Mouse (Mus musculus) heart, embryonic 11.5 days (tissue): ENCODE measurements around the gene Rgs16. TPM values are rescaled to one million over a fixed set of nuclear protein-coding genes. Genes with fewer than 3 reads are reported as not detected.

Source experiments
- ATAC-seq: fragments of 200-750 bp; cut with Nextera tagmentation; replicated peaks from 2 replicates; pipeline ENCODE4 v1.8.0; 2017; ENCODE audit warnings: moderate library complexity; ENCODE audit not compliant: insufficient number of reproducible peaks, low FRiP score, low TSS enrichment
- H3K27ac ChIP-seq: fragments of 300-500 bp; sonication (generic); 2 replicates; pipeline ENCODE4 v1.5.1; 2014; ENCODE audit warnings: mild to moderate bottlenecking, low read depth, low read length
- H3K27me3 ChIP-seq: fragments of 300-500 bp; sonication (generic); 2 replicates; pipeline ENCODE4 v1.6.1; 2014; ENCODE audit warnings: mild to moderate bottlenecking, low read length, mixed read lengths; ENCODE audit not compliant: control insufficient read depth, insufficient read depth
- H3K36me3 ChIP-seq: fragments of 300-500 bp; sonication (generic); 2 replicates; pipeline ENCODE4 v1.6.1; 2014; ENCODE audit warnings: mild to moderate bottlenecking, low read length, moderate library complexity, mixed read lengths; ENCODE audit not compliant: control insufficient read depth, insufficient read depth
- H3K4me1 ChIP-seq: fragments of 300-500 bp; sonication (generic); 2 replicates; pipeline ENCODE4 v1.6.1; 2014; ENCODE audit warnings: low read length; ENCODE audit not compliant: control insufficient read depth, insufficient read depth
- H3K4me2 ChIP-seq: fragments of 300-500 bp; sonication (generic); 2 replicates; pipeline ENCODE4 v1.6.1; 2014; ENCODE audit warnings: mild to moderate bottlenecking, moderate library complexity
- H3K4me3 ChIP-seq: fragments of 300-500 bp; sonication (generic); 2 replicates; pipeline ENCODE4 v1.5.1; 2014; ENCODE audit warnings: low read depth, low read length
- H3K9ac ChIP-seq: fragments of 300-500 bp; sonication (generic); 2 replicates; pipeline ENCODE4 v1.6.1; 2014; ENCODE audit warnings: mild to moderate bottlenecking, low read depth, low read length, moderate library complexity
- H3K9me3 ChIP-seq: fragments of 300-500 bp; sonication (generic); replicated peaks from 2 replicates; pipeline ENCODE4 v1.6.1; 2016; ENCODE audit warnings: low read length; ENCODE audit not compliant: control insufficient read depth
- WGBS: fragments of 180-500 bp; shearing (Covaris S2); extraction: QIAGEN DNeasy Blood & Tissue Kit; methylation state at CpG from one replicate; pipeline ENCODE4 v1.1.7; 2014; ENCODE audit not compliant: insufficient replicate concordance; 5-methylcytosine and 5-hydroxymethylcytosine counted together
- polyA plus RNA-seq: library from polyadenylated mRNA; unstranded; fragments of >200 nt; fragmentation: Nextera tagmentation; extraction: Ambion mirVana; gene quantifications from 2 replicates; pipeline ENCODE4 v1.2.1, GENCODE M21; 2014

The Rgs16 gene
- polyA plus RNA-seq, 1 experiment from 2014 or later, result 1.0 TPM

GRCm38 (mm10) chr1:153741551-153742316 lies 1.6 kb downstream of the Rgs16 start:
- Histone ChIP-seq H3K4me2 (peak overlapping the region; percentile 31), H3K4me3 (no peak overlapping the region), H3K36me3 (no peaks in the 10 kb centered on the region), H3K27ac (no peak overlapping the region), H3K9ac (no peak overlapping the region), H3K27me3 (peaks cover 19% of the 10 kb centered on the region), H3K4me1 (peaks cover 8% of the 10 kb centered on the region; the same call in 1 of the 2 replicates), H3K9me3 (no peaks in the 10 kb centered on the region)
- 65% methylated on average over 18 of the region's 18 CpGs for WGBS
- no peak for ATAC-seq

GRCm38 (mm10) chr1:153742374-153743155 lies 2.4 kb downstream of the Rgs16 start:
- Histone ChIP-seq H3K36me3 (no peaks in the 10 kb centered on the region), H3K4me2 (peak overlapping the region; percentile 31; the same call in 1 of the 2 replicates), H3K4me3 (no peak overlapping the region), H3K4me1 (peaks cover 8% of the 10 kb centered on the region; the same call in 1 of the 2 replicates), H3K27ac (no peak overlapping the region), H3K27me3 (peaks cover 19% of the 10 kb centered on the region), H3K9ac (no peak overlapping the region), H3K9me3 (no peaks in the 10 kb centered on the region)
- ATAC-seq, result no peak
- 44% methylated on average over 11 of the region's 11 CpGs for WGBS

- 79% methylated on average over 14 of the region's 14 CpGs for WGBS
- H3K27me3 ChIP-seq, result peaks cover 2% of the 10 kb centered on the region; the same call in 1 of the 2 replicates
- H3K4me3 ChIP-seq, result no peak overlapping the region
- no peak overlapping the region for H3K27ac ChIP-seq
- no peak overlapping the region for H3K4me2 ChIP-seq
- no peaks in the 10 kb centered on the region for H3K36me3 ChIP-seq
- no peak overlapping the region for H3K9ac ChIP-seq
- no peak for ATAC-seq
- peaks cover 13% of the 10 kb centered on the region for H3K4me1 ChIP-seq
- no peaks in the 10 kb centered on the region for H3K9me3 ChIP-seq
Observed at GRCm38 (mm10) chr1:153746119-153746670, 6.0 kb downstream of the Rgs16 start.

DNA sequence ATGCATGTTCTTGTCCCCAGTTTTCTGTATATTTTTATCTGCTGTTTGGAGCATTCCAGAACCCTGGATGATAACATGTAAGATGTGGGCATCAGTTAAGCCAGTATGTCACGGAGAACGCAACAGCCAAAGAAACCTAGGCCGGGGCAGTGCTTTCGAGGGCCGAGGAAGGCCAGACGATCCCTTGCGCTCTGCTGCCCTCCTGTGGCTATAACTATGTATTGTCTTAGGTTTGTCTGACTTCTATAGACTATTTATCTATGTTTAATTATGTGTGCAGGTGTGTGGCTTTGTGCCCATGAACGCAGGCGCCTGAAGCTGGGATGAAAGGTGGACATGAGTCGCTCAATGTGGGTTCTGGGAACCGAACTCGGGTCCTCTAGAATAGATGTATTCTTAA lies 6.6 kb downstream of the Rgs16 start:
- Histone ChIP-seq H3K27me3 (no peaks in the 10 kb centered on the region; the same call in 1 of the 2 replicates), H3K36me3 (no peaks in the 10 kb centered on the region), H3K9me3 (no peaks in the 10 kb centered on the region), H3K4me3 (no peak overlapping the region), H3K9ac (no peak overlapping the region), H3K4me1 (peaks cover 13% of the 10 kb centered on the region), H3K4me2 (no peak overlapping the region), H3K27ac (no peak overlapping the region)
- ATAC-seq, result no peak
- 4% methylated on average over 12 of the region's 12 CpGs for WGBS

DNA sequence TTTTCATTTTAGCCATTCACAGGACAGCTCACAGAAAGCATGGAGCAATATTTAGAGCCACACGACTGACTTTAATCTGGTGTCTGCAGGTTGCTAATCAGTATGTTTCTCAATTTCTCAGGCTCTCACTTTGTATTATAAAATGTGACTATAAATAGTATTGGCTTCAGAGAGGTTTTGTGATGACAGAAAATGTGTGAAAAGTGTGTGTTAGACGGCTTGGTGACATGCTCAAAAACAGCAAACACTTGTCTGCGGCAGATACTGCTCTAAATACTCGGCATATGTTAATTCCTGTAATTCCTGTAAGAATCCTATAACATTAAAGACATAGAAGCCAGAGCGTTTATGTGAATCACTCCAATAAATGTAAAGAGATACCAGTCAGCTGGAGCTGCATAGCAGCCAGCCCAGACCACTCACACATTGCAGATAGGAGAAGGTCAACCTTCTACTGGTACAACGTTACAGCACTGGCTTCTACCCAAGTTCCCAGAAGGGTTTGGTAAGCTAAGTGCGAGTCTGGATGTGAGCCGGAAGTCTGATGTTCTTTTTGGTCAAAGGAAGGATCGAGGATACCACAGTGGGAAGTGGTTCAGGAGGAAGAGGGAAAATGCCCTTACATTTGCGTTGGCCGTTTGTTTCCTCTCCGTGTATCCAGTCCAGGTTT lies 7.8 kb downstream of the Rgs16 start:
- Histone ChIP-seq H3K9ac (no peak overlapping the region), H3K4me3 (no peak overlapping the region), H3K4me1 (peaks cover 10% of the 10 kb centered on the region), H3K27me3 (no peaks in the 10 kb centered on the region; the same call in 1 of the 2 replicates), H3K4me2 (no peak overlapping the region; the same call in 1 of the 2 replicates), H3K36me3 (no peaks in the 10 kb centered on the region), H3K9me3 (no peaks in the 10 kb centered on the region), H3K27ac (0 out of 2 replicates have a peak overlapping the region, but pooled peaks have one; percentile 10)
- ATAC-seq, result no peak
- 58% methylated on average over 12 of the region's 12 CpGs for WGBS

GRCm38 (mm10) chr1:153748549-153748948 lies 8.4 kb downstream of the Rgs16 start:
- Histone ChIP-seq H3K9ac (no peak overlapping the region), H3K27me3 (no peaks in the 10 kb centered on the region; the same call in 1 of the 2 replicates), H3K4me3 (peak overlapping the region; percentile 49; the same call in 1 of the 2 replicates), H3K27ac (no peak overlapping the region), H3K9me3 (no peaks in the 10 kb centered on the region), H3K4me2 (peak overlapping the region; percentile 71; the same call in 1 of the 2 replicates), H3K4me1 (peaks cover 10% of the 10 kb centered on the region), H3K36me3 (no peaks in the 10 kb centered on the region)
- no peak; the same call in 1 of the 2 replicates for ATAC-seq
- 22% methylated on average over 1 of the region's 1 CpGs for WGBS

- H3K27ac ChIP-seq, result peak within 1 kb of the TSS; percentile 54
- no peaks in the 10 kb centered on the region for H3K36me3 ChIP-seq
- peaks cover 10% of the 10 kb centered on the region for H3K4me1 ChIP-seq
- H3K4me3 ChIP-seq, result peak within 1 kb of the TSS; percentile 49
- peak; percentile 69 for ATAC-seq
- peaks cover 2% of the 10 kb centered on the region; the same call in 1 of the 2 replicates for H3K27me3 ChIP-seq
- H3K9ac ChIP-seq, result peak within 1 kb of the TSS; percentile 83
- 7% methylated on average over 18 of the region's 18 CpGs for WGBS
- H3K4me2 ChIP-seq, result peak within 1 kb of the TSS; percentile 71
- no peaks in the 10 kb centered on the region for H3K9me3 ChIP-seq
Observed at GRCm38 (mm10) chr1:153749211-153749801, 9.2 kb downstream of the Rgs16 start, which contains the start of gene Rnasel. TSS of gene Rnasel (plus strand) at chr1:153749426.
